Mouse (Mus musculus) heart, postnatal 36 days (tissue): ENCODE data around the gene A2ml1. TPM values are rescaled to one million over a fixed set of nuclear protein-coding genes. Genes with fewer than 3 reads are reported as not detected.

Source experiments
- DNase-seq, 2 experiments: peaks; one replicate each; pipeline ENCODE4 v3.0.0; 2021 to 2022
- intact Hi-C: fragments of 180-260 bp; cut with DNase I; formaldehyde crosslinking; loops from one replicate; pipeline ENCODE4 v1.15.1; 2025
- total RNA-seq, 2 experiments: library from RNA; stranded (reverse); gene quantifications; 2 replicates each; pipeline ENCODE4 v1.2.3; 2021

A2ml1 gene
- total RNA-seq, 2 experiments from 2014 or later, result not detected

DNA sequence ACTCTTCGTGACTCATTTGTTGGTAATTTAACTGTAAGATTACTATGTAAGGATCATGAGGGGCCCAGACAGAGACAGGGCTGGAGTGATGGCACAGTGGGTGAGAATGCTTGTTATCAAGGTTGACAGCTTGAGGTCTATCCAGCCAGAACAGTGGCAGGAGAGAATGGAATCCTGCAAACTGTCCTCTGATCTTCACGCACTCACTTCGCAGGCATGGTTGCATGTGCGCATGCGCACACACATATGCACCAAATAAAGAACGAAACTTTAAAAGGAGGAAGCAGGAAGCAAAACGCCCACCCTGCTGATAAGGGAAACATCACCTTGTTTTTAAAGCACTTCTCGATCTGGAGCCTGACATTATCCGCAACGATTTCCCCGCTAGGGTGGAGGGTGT is 14.8 kb downstream of the A2ml1 start:
- intact Hi-C loops, result no loop called here
- DNase-seq, result no peak

DNA sequence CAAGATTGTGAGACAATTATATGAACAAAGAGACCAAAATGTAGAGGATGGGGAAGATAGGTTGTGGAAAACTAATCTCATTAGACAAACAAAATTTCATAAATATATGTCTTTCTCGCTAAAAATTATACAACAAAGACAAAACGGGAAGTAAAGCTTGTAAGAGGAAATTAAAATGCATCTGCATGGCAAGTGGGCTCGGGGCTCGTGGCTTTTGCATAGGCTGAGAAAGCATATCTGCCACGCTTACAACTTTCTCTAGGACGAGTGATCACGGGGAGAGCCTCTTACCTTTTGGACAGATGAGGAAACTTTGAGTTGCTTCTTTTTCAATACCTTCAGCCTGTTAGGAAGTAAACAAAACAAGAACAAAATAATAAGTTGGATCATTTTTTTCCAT is 27.4 kb downstream of the A2ml1 start:
- no peak for DNase-seq
- intact Hi-C loops, result no loop called here

GRCm38 (mm10) chr6:128549463-128550452 is 31.6 kb downstream of the A2ml1 start:
- intact Hi-C loops, result no loop called here
- no peak for DNase-seq

- intact Hi-C loops, result no loop called here
- no peak for DNase-seq
Observed at GRCm38 (mm10) chr6:128548532-128548931, 32.9 kb downstream of the A2ml1 start.

- no peak for DNase-seq
- intact Hi-C loops, result no loop called here
Observed at GRCm38 (mm10) chr6:128545402-128545801, 36.0 kb downstream of the A2ml1 start.

DNA sequence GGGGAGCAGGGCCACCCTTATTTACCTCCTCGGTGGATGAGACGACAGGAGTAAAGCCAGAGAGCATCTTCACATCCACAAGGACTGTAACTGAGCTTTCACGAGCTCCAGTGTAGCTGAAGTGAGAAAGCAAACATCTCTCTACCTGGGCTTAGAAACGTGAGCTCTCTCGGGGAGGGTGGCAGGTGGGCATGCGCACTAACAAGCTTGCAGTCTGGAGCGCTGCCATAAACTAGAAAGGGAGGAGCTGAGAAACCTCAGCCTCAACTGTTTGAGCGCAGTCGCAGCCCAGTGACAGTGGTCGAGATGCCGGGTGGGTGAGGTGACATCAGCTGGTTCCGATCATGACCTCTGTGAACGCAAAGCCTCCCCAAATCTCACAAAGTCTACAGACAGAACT is 38.2 kb downstream of the A2ml1 start:
- intact Hi-C loops, result no loop called here
- no peak for DNase-seq

- no peak for DNase-seq
- intact Hi-C loops, result no loop called here
Observed at GRCm38 (mm10) chr6:128535250-128535649, 46.2 kb downstream of the A2ml1 start.

DNA sequence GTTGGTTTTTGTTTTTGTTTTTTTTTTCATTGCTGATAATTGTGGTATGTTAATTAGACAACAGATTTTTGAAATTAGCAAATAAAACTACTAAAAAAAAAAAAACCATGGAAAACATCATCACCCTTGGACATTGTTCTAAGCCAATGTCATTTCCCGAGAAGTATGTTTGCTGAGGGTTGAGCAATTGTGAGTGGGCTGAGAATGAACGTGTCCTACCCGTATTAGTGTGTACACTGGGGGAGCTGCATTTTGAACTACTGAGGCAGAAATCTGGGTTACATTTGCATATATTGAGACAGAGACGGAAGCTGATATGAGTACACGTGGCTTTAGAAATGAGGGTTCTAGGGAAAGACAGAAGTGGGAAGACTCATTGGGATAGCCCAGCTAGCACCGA is 48.1 kb downstream of the A2ml1 start:
- DNase-seq, result no peak
- intact Hi-C loops, result no loop called here

- no peak for DNase-seq
- intact Hi-C loops, result no loop called here
Observed at GRCm38 (mm10) chr6:128532701-128533100, 48.7 kb downstream of the A2ml1 start.

DNA sequence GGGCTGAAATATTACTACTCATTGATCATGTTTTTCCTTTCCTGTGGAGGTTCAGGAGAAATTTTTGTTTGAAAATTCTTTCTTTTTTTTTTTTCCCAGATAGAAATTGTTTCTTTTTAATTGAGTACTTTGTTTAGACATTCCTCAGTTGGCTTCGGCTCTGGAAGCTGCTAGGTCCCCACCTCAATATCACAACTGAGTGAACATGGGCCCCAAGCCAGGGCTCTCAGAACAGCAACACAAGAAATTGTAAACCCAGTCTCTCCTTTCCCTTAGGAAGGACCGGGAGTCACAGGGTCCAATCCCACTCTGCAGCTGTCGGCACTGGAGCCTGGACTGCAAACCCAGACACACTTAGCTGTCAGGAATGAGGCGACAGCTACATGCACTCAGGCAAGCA is 52.9 kb downstream of the A2ml1 start:
- intact Hi-C loops, result no loop called here
- no peak for DNase-seq

DNA sequence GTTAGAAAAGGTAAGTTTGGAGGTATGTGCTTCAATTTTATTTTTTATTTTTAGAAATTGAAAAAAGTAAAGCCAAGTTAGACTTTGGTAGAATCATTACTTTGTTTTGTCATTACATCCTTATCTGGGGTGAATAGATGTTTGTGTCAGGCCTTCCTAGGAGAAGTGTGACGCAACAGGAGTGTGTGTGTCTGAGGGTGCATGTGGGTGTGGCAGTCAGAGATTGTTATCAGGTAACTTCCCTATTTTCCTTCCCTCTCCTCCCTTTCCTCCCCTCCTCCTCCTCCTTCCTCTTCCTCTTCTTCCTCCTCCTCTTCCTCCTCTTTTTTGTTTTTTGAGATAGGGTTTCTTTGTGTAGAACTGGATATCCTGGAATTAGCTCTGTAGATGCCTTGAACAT is 54.3 kb downstream of the A2ml1 start:
- intact Hi-C loops, result no loop called here
- DNase-seq, result no peak

DNA sequence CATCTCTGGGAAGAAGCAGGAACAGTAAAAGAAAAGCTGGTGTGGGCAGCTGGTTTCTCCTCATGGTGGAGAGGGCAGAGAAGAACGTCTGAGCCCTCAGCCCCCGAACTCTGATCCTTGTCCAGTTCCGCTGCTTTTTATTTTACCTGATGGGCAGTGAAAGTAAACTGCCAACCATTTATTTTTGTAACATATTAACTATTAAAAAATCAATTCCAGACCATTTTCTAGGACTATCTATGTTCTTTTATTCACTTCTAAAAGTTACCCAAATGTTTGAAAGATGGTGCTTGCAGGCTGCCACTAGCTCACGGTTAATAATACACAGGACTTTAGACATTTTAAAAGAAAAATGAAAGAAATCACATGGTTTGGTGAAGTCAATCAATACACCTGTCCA is 54.8 kb downstream of the A2ml1 start, which contains the start of gene Pzp:
Pzp (minus strand) TSS at position 120 of the 400 bp plus-strand sequence.
- intact Hi-C loops, result no loop called here
- DNase-seq, result no peak

- no peak for DNase-seq
- intact Hi-C loops, result no loop called here
Observed at GRCm38 (mm10) chr6:128525801-128526200, 55.6 kb downstream of the A2ml1 start.

DNA sequence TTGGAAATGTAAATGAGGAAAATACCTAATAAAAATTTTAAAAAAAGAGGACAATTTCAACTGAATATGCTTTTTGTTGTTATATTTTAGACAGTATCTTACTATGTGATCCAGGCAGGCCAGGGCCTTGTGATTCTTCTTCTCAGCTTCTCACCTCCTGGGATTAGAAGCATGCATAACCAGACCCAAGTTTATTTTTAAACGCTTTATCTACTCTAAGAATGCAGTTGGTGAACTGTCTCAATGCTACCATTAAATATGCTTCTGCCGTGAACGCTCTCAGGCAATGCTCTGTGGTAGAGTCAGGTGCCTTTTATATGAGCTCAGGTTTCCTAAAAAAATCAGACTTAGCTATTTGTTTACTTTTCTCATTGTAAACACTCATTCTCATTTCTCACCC is 58.0 kb downstream of the A2ml1 start:
- no peak for DNase-seq
- intact Hi-C loops, result no loop called here

DNA sequence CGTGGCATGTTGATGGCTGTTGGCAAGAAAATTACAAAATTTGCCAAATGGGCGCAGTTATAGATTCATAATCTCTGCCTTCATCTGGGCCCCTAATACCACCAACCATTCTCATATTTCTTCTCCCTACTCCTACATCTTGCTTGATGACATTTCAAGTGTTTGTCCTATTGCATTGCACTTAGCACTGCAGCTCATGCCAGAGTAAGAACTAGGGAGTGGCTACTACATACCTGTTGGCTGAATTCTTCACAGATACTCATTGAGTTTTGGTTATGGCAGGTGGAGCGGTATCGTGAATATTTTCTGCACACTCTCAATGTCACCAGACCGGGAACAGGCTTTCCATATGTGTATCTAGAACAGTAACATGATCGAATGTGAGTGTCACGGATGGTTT is 62.2 kb downstream of the A2ml1 start:
- no peak for DNase-seq
- intact Hi-C loops, result no loop called here

GRCm38 (mm10) chr6:128505676-128506236 is 75.7 kb downstream of the A2ml1 start:
- intact Hi-C loops, result no loop called here
- DNase-seq, result no peak

DNA sequence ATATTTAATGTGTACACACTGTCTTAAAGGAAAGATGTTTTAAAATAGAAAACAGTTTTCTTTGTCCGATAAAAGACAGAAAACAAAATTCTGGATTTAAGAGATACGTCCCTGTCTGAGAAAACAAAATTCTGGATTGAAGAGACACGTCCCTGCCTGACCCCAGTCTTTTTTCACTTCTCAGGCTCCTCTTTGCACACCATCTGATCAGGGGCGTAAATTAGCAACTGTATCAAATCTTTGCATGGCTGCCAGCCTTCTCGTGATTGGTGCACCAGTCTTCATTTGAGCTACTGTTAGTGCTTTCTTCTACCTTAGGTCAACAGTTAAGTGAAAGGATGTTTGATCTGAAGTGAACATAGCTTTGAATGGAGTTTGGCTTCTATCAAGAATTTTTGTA is 76.7 kb downstream of the A2ml1 start:
- DNase-seq, result no peak
- intact Hi-C loops, result no loop called here

- intact Hi-C loops, result no loop called here
Observed at GRCm38 (mm10) chr6:128495346-128495745, 86.1 kb downstream of the A2ml1 start.

DNA sequence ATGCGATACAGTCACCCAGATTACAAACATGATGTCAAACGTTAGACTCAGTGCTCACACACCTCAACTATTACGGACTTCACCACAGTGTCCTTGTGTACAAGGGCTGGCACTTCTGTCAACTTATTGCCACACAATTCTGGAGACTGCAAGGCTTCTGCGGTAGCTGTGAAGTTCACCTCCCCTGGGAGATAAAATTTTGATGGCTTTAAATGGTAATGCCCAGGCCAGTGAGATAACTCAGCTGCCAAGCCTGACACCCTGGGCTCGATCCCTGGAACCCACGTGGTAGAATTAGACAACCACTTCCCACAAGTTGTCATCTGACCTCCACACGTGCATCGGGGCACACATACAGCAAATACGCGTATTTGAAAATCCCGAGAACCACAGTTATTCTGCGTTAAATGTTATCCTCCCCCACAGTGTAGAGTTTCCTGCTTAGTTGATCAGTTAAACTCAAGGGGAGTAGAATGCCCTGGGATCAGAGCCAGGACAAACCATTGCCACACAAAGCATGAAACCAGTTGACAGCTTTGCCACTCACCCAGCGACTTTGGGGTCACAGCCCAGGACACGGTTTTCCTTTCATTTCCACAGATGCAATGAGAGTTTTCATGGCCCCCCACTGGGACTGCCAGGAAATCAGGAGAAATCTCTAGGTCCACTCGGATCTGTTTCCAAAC is 86.6 kb downstream of the A2ml1 start:
- DNase-seq, result peak in 1 of 2 experiments; percentile 5
- intact Hi-C loops, result no loop called here

More at GRCm38 (mm10) chr6:128495346-128495745, 86.1 kb downstream of the A2ml1 start:
- DNase-seq, result no peak

DNA sequence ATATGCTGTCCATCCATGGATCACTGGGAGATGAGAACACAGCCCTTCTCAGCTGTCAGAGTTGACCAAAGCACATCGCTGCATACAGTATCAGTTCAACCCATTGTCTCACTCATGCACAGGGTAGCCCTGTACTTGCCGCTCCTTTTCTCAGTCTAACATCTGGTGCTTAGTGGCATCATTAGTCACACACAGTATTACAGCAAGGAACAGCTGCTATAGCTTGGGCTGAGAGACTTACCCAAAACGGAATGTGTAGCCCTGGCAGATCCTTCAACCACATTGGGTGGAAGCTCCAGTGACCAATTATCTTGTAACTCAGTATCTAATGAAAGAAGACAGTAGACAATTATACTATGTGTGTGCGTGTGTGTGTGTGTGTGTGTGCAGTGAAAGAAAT is 89.5 kb downstream of the A2ml1 start:
- DNase-seq, result no peak
- intact Hi-C loops, result no loop called here

DNA sequence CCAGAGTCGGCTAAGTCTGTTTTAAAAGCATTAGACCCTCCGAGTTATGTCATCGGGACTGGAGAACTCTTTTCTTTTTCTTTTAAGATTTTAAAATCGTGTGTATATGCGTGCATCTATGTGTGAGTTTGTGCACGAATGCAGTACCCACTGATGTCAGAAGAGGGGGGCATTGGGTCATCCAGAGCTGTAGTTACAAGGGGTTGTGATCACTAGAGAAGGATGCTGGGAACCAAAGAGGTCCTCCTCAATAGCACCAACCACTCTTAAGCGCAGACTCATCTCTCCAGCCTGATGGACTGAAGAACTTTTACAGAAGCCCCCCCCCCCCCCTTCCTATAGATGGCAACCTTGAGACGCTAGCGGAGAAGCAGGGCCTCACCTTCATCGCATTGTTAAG is 91.3 kb downstream of the A2ml1 start:
- DNase-seq, result no peak
- intact Hi-C loops, result no loop called here
